Mouse (Mus musculus) gastrocnemius, postnatal 25 days (tissue): ENCODE data around the gene Htr5b. TPM values are rescaled to one million over a fixed set of nuclear protein-coding genes. Genes with fewer than 3 reads are reported as not detected.

Experiments used
- DNase-seq: peaks from one replicate; pipeline ENCODE4 v3.0.0; 2022
- long read RNA-seq, 2 experiments: library from polyadenylated mRNA; stranded (forward); transcript quantifications; one replicate each; pipeline ENCODE4 v2.0.0; 2021
- total RNA-seq, 2 experiments: library from RNA; stranded (reverse); gene quantifications; 1 replicate in 1 of 2; 2 replicates in 1 of 2; pipeline ENCODE4 v1.2.3; 2021

The Htr5b gene
- not detected for total RNA-seq
- long read RNA-seq, experiment 1: 0 reads
- long read RNA-seq, experiment 2: 0 reads

GRCm38 (mm10) chr1:121528399-121528720 is at the start of gene Htr5b:
Htr5b (minus strand) TSS chr1:121528465.
- DNase-seq: no peak

DNA sequence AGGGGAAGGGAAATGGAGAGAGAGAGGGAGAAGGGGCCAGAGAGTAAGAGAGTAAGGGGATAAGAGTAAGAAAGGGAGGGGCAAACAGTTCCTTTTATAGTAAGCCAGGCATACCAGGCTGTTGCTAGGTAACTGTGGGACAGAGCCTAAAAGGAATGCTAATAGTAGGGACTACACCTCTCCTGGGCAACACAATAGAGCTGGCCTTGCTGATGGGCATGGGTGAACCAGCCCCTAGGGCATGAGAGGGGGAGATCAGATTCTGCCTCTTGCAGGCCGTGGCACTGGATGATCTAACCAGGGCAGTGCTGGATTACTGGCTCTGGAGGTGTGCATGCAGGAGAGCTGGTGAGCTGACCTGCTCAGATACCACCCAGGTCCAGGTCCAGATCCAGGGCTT is 49.2 kb upstream of the Htr5b start:
- DNase-seq: no peak

DNA sequence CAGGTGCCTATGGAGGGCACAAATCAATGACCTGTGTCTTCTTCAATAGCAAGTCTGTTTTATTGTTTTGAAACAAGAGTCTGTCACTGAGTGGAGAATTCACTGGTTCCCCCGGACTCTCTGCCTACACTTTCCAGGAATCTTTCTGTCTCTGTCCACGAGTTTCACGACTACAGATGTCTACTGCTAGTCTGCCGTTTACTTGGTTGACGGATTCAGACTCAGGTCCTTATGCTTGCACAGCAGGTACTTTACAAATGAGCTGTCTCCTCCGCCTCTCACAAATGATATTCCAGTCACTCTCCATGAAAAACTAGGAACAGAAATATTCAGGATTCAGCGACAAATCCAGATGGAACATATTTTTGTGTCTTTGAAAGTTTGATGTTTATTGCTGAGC is 42.3 kb upstream of the Htr5b start:
- DNase-seq: no peak

GRCm38 (mm10) chr1:121567521-121568489 is 39.5 kb upstream of the Htr5b start, which contains the start of gene Ddx18:
Ddx18 (minus strand) TSS chr1:121567989.
- peak; percentile 91 for DNase-seq

DNA sequence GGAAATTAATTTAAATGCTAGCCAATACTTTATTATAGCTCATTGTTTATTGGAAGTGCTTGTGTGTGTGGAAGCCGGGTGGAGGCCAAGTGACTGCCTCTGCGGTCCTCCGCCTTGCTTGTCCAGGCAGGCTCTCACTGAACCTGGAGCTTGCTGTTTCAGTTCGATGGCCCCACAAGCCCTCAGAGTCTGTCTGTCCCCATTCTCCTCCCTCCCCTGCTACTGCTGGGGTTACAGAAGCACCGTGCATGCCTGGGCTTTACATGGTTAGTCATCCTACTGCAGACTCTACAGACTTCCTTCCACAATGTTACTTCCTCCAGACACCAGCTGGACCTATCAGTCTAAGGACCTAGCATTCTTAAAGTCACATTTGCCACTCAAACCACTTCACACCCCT is 29.6 kb upstream of the Htr5b start:
- DNase-seq: no peak

DNA sequence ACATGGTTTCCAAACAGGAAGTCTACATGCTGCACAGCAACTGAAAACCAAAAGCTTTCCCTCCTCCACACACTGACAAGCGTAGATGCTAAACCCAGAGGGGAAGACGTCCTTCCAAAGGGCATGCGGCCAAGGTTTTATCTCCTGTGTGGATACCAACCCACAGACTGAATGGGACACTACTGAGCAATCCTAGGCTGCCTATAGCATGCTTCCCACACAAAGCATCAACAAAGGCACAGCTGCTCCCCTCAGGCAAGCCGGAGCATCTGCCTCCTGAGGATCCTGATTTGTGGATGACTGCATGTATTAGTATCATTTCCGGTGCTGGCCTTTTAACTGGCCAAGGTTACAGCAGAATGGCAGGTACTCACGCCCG is 23.2 kb upstream of the Htr5b start:
- DNase-seq: no peak

- DNase-seq: no peak
Measured at GRCm38 (mm10) chr1:121550801-121551456, 22.7 kb upstream of the Htr5b start.

- no peak for DNase-seq
Measured at GRCm38 (mm10) chr1:121549456-121549855, 21.2 kb upstream of the Htr5b start.

- DNase-seq: no peak
Measured at GRCm38 (mm10) chr1:121548667-121549066, 20.4 kb upstream of the Htr5b start.

DNA sequence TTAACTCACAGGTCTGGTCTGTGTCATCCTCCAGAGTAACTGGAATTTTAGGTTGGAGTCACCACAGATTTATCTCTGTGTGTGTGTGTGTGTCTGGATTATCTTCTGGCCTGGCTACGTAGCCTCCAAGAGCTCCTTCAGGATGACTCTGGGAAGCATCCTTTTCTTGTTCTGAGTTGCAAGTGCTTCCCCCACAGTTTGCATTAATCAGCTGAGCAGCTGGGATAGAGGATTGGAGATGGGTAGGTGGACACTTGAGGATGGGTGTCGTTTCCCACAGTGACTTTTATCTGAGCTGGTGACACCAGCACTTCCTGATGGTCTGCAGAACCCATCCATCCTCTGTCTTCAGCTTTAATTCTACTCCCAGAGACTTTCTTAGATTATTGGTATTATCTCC is 18.6 kb upstream of the Htr5b start:
- DNase-seq: no peak

DNA sequence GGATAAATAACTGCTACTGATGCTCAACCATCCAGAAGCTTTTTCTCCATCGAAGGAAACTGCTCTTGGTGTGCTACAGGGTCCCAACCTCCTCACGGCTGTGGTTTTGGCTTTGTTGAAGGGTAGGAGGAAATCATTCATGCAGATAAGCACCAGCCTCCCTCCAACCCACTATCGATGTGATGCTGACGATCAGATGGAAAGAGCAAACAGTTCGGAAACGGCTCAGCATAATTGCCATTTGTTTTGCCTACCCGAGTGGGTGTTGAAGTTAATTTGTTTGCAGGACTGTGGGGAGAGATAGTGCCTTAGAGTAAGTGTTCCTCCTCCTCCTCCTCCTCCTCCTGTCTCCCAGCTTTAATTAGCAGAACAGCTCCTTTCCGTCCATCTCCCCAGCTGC is 12.1 kb upstream of the Htr5b start:
- DNase-seq: no peak

- no peak for DNase-seq
Measured at GRCm38 (mm10) chr1:121531439-121531838, 3.2 kb upstream of the Htr5b start.

DNA sequence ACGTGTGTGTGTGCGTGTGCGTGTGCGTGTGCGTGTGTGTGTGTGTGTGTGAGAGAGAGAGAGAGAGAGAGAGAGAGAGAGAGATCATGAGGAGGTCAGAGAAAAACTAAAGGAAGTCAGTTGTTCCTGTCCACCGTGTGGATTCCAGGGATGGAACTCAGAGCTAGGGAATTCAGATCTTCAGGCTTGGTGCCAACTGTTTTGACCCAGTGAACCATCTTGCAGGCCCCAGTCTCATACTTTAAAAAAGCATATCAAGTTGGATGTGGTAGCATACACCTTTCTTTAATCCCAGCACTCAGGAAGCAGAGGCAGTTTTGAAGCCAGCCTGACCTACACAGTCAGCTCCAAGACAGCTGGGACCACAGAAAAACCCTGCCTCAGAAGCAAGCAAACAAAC is 1.0 kb upstream of the Htr5b start:
- DNase-seq: no peak

GRCm38 (mm10) chr1:121527600-121528398 is 466 bp downstream of the Htr5b start:
- DNase-seq: no peak

GRCm38 (mm10) chr1:121527061-121527460 is 1.2 kb downstream of the Htr5b start:
- no peak for DNase-seq

GRCm38 (mm10) chr1:121518609-121519008 is 9.7 kb downstream of the Htr5b start:
- DNase-seq: no peak

GRCm38 (mm10) chr1:121511966-121512365 is 16.3 kb downstream of the Htr5b start:
- no peak for DNase-seq

- no peak for DNase-seq
Measured at GRCm38 (mm10) chr1:121511186-121511585, 17.1 kb downstream of the Htr5b start.

GRCm38 (mm10) chr1:121510420-121511140 is 17.7 kb downstream of the Htr5b start:
- DNase-seq: no peak

DNA sequence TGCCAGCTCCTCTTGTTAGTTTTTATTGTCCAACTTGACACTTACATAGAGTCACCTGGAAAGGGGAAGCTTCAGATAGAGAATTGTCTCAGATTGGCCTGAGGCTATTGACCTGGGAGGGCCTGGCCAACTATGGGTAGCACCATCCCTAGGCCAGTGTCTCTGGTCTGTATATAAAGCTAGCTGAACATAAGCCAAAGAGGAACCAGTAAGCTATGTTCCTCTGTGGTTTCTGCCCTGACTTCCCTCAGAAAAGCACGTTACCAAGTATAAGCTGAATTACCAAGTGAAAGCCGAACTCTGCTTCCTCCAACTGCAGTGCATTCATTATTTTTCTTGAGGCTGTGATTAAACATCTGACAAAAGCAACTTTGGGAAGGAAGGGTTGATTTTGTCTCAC is 19.5 kb downstream of the Htr5b start:
- DNase-seq: no peak

DNA sequence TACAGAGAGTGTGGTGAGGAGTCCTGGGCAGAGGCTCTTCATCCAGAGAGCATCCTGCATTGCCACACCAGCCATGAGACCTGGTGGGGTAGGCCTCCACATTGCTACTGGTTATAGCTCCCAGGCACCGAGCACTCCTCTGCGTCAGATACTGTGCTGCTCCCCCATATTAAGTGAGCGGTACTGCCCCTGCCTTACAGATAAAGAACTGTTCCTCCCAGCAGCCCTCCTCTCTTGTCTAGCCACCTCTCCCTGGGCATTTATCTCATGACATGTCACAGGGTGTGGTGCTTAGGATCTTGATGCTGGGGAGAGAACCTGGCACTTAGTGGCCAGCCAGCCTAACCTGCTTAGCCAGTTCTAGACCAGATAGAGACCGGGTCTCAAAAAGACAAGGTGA is 31.2 kb downstream of the Htr5b start:
- no peak for DNase-seq

GRCm38 (mm10) chr1:121490241-121490640 is 38.0 kb downstream of the Htr5b start:
- no peak for DNase-seq
